Mouse (Mus musculus): ENCODE results near the gene Slc7a4. TPM values are rescaled to one million over a fixed set of nuclear protein-coding genes. Genes with fewer than 3 reads are reported as not detected.

Slc7a4 gene
- polyA plus RNA-seq, 1 experiment: not detected

Other genes starting within 250 kb of the Slc7a4 start
- 18.4 and 24.4 TPM in 2 replicates for gene Snap29, start 177.2 kb downstream of the Slc7a4 start, polyA plus RNA-seq (2012; ENCODE audit: insufficient read depth, insufficient read length, missing spikeins)
- 76.2 and 77.2 TPM in 2 replicates for gene Pi4ka, start 176.9 kb downstream of the Slc7a4 start, polyA plus RNA-seq (2012; ENCODE audit: insufficient read depth, insufficient read length, missing spikeins)
- 9.2 and 13.9 TPM in 2 replicates for gene Crkl, start 131.2 kb downstream of the Slc7a4 start, polyA plus RNA-seq (2012; ENCODE audit: insufficient read depth, insufficient read length, missing spikeins)
- gene Aifm3, start 93.6 kb downstream of the Slc7a4 start, polyA plus RNA-seq (2012; ENCODE audit: insufficient read depth, insufficient read length, missing spikeins): not detected in 2 replicates
- 38.0 and 38.2 TPM in 2 replicates for gene Lztr1, start 74.5 kb downstream of the Slc7a4 start, polyA plus RNA-seq (2012; ENCODE audit: insufficient read depth, insufficient read length, missing spikeins)
- 19.5 and 21.9 TPM in 2 replicates for gene Thap7, start 52.1 kb downstream of the Slc7a4 start, polyA plus RNA-seq (2012; ENCODE audit: insufficient read depth, insufficient read length, missing spikeins)
- 0.91 TPM in 1 of 2 replicates, not detected in the other for gene Lrrc74b, start 22.0 kb downstream of the Slc7a4 start, polyA plus RNA-seq (2012; ENCODE audit: insufficient read depth, insufficient read length, missing spikeins)
- 4.6 and 7.6 TPM in 2 replicates for gene P2rx6, start 21.3 kb downstream of the Slc7a4 start, polyA plus RNA-seq (2012; ENCODE audit: insufficient read depth, insufficient read length, missing spikeins)
- 10.9 and 20.6 TPM in 2 replicates for gene Smpd4, start 36.1 kb upstream of the Slc7a4 start, polyA plus RNA-seq (2012; ENCODE audit: insufficient read depth, insufficient read length, missing spikeins)
- gene Ccdc74a, start 63.3 kb upstream of the Slc7a4 start, polyA plus RNA-seq (2012; ENCODE audit: insufficient read depth, insufficient read length, missing spikeins): not detected in 2 replicates
- gene Med15, start 149.7 kb upstream of the Slc7a4 start, polyA plus RNA-seq (2012; ENCODE audit: insufficient read depth, insufficient read length, missing spikeins): 14.7 and 16.2 TPM in 2 replicates
- gene Klhl22, start 176.4 kb upstream of the Slc7a4 start, polyA plus RNA-seq (2012; ENCODE audit: insufficient read depth, insufficient read length, missing spikeins): 10.2 and 19.0 TPM in 2 replicates
- gene Scarf2, start 214.1 kb upstream of the Slc7a4 start, polyA plus RNA-seq (2012; ENCODE audit: insufficient read depth, insufficient read length, missing spikeins): 0.92 and 1.8 TPM in 2 replicates
- not detected in 2 replicates for gene B830017H08Rik, start 249.9 kb upstream of the Slc7a4 start, polyA plus RNA-seq (2012; ENCODE audit: insufficient read depth, insufficient read length, missing spikeins)